Mouse (Mus musculus): ENCODE data around the gene Zfand3.

DNA sequence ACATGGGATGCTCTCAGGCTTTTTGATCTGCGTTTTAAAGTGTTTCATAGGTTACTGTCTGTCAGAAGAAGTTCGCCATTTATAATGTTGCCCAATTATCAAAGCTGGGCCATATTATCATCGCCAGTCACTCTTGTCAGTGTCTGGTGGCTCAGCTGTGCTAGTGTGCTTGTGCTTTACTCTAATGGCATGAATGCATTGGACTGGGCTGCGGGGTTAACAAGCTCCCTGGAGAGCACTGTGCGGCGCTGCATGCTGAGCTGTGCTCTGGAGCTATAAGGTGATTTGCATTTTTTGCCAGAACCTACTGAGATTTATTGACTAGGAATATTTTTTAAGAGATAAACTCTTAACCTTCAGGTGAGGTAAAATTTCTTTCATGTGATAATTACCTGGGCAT, 145.4 kb downstream of the Zfand3 start:
- TF ChIP-seq CTCF (conservative IDR thresholded peaks at IDR 0.05; ENCODE audit: insufficient read depth, insufficient read length, low read depth, low read length) (no peak), POLR2A (IDR thresholded peaks at IDR 0.05; ENCODE audit: low read depth, low read length) (no peak)

Data from kidney, adult 2 months (tissue).